Mouse (Mus musculus) limb, embryonic 12.5 days (tissue): ENCODE data around the gene Gm13693. TPM values are rescaled to one million over a fixed set of nuclear protein-coding genes. Genes with fewer than 3 reads are reported as not detected.
"Not testable (repeated sequence)": the region's sequence is repeated elsewhere in the genome, so short reads cannot be mapped to it uniquely, and the experiment has no call there.

Source experiments
- ATAC-seq: fragments of 200-750 bp; cut with Nextera tagmentation; 2 replicates; pipeline ENCODE4 v1.8.0; 2017; ENCODE audit warnings: low read depth, moderate TSS enrichment; ENCODE audit not compliant: insufficient number of reproducible peaks, insufficient read depth, low FRiP score, low TSS enrichment
- H3K27ac ChIP-seq: fragments of 300-500 bp; sonication (generic); 2 replicates; pipeline ENCODE4 v1.5.1; 2016; ENCODE audit warnings: mild to moderate bottlenecking, moderate library complexity
- H3K27me3 ChIP-seq: fragments of 300-500 bp; sonication (generic); 2 replicates; pipeline ENCODE4 v1.6.1; 2016; ENCODE audit warnings: mild to moderate bottlenecking, moderate library complexity
- H3K36me3 ChIP-seq: fragments of 300-500 bp; sonication (generic); 2 replicates; pipeline ENCODE4 v1.6.1; 2016; ENCODE audit warnings: mild to moderate bottlenecking, moderate library complexity
- H3K4me1 ChIP-seq: fragments of 300-500 bp; sonication (generic); replicated peaks from 2 replicates; pipeline ENCODE4 v1.6.1; 2016
- H3K4me2 ChIP-seq: fragments of 300-500 bp; sonication (generic); 2 replicates; pipeline ENCODE4 v1.6.1; 2016; ENCODE audit warnings: mild to moderate bottlenecking, moderate library complexity
- H3K4me3 ChIP-seq: fragments of 300-500 bp; sonication (generic); replicated peaks from 2 replicates; pipeline ENCODE4 v1.5.1; 2016; ENCODE audit warnings: mild to moderate bottlenecking
- H3K9ac ChIP-seq: fragments of 300-500 bp; sonication (generic); replicated peaks from 2 replicates; pipeline ENCODE4 v1.6.1; 2016; ENCODE audit warnings: mild to moderate bottlenecking, moderate library complexity
- H3K9me3 ChIP-seq: fragments of 300-500 bp; sonication (generic); 2 replicates; pipeline ENCODE4 v1.6.1; 2016; ENCODE audit warnings: mild to moderate bottlenecking, moderate library complexity
- WGBS: fragments of 180-500 bp; shearing (Covaris S2); methylation state at CpG from one replicate; pipeline ENCODE4 v1.1.7; 2016; 5-methylcytosine and 5-hydroxymethylcytosine counted together
- polyA plus RNA-seq: library from polyadenylated mRNA; unstranded; fragments of >200 nt; fragmentation: Nextera tagmentation; extraction: Ambion mirVana; gene quantifications from 2 replicates; pipeline ENCODE4 v1.2.1, GENCODE M21; 2016

Gene Gm13693
- polyA plus RNA-seq, 1 experiment from 2014 or later: not detected

- not testable (repeated sequence) for H3K27ac ChIP-seq, H3K4me2 ChIP-seq, H3K27me3 ChIP-seq, H3K9ac ChIP-seq, H3K36me3 ChIP-seq, H3K4me3 ChIP-seq, H3K9me3 ChIP-seq, ATAC-seq, H3K4me1 ChIP-seq
- 53% methylated on average over 8 of the region's 9 CpGs for WGBS
These were observed 32.4 kb downstream of the Gm13693 start for GRCm38 (mm10) chr2:83993639-83994255.

GRCm38 (mm10) chr2:83994526-83994925 lies 33.2 kb downstream of the Gm13693 start:
- not testable (repeated sequence) for H3K4me3 ChIP-seq, ATAC-seq, H3K9me3 ChIP-seq, H3K4me2 ChIP-seq, H3K27ac ChIP-seq, H3K9ac ChIP-seq, H3K27me3 ChIP-seq, H3K4me1 ChIP-seq, H3K36me3 ChIP-seq
- WGBS: 100% methylated on average over 1 of the region's 3 CpGs

DNA sequence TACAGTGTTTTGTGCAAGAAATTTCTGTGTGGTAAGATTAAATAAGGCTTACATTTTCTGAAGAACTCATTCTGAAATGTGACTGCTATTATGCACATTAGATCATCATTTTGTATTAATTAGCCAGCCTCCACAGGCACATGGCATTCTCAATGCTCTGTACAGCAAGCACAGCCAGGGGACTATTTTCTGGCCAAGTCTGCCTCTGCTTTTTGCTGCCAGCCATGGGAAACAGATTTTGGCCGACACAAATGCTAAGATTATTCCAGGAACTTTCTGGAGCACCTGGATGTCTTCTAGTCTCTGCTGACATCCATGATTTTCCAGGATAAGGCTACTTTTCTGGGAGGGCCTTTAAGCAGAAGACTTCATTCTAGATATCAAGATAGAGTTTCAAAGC lies 47.6 kb downstream of the Gm13693 start:
- no peak overlapping the region for H3K4me2 ChIP-seq
- H3K27ac ChIP-seq: no peak overlapping the region
- ATAC-seq: no peak
- WGBS: 75% methylated on average over 1 of the region's 1 CpGs
- no peak overlapping the region for H3K4me3 ChIP-seq
- no peaks in the 10 kb centered on the region for H3K27me3 ChIP-seq
- H3K9me3 ChIP-seq: no peaks in the 10 kb centered on the region
- H3K36me3 ChIP-seq: no peaks in the 10 kb centered on the region
- H3K4me1 ChIP-seq: no peaks in the 10 kb centered on the region
- H3K9ac ChIP-seq: no peak overlapping the region

DNA sequence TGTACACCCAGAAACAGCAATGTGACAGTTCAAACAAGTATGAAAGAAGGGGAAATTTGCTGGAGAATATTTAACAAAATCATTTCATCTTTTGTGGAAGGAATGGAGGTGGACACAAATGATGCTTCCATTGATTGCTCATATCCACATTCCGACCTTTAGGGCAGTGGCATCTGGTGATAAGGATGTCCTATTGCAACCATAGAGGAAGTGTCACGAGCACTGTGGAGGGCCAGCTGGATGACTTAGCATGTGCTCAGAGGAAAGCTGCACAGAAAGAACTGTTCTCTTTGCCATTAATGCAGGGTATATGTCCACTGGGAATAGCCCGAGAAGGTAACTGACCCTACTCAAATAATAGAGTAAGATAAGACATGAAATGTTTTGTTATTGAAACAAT lies 48.5 kb downstream of the Gm13693 start:
- Histone ChIP-seq H3K27me3 (no peaks in the 10 kb centered on the region), H3K9ac (no peak overlapping the region), H3K27ac (no peak overlapping the region), H3K4me2 (no peak overlapping the region), H3K36me3 (no peaks in the 10 kb centered on the region), H3K9me3 (no peaks in the 10 kb centered on the region), H3K4me1 (no peaks in the 10 kb centered on the region), H3K4me3 (no peak overlapping the region)
- WGBS: 80% methylated on average over 3 of the region's 3 CpGs
- ATAC-seq: no peak

Other genes with a start within 250 kb of the Gm13693 start
- gene Itgav, start 237.1 kb upstream of the Gm13693 start, polyA plus RNA-seq: 74.0 and 78.7 TPM in 2 replicates
- 18.3 TPM in 2 replicates for gene Fam171b, start 148.9 kb upstream of the Gm13693 start, polyA plus RNA-seq
- gene Zswim2, start 20.3 kb upstream of the Gm13693 start, polyA plus RNA-seq: not detected in 2 replicates
- not detected in 2 replicates for gene Gm13698, start 5.8 kb upstream of the Gm13693 start, polyA plus RNA-seq
- not detected in 2 replicates for gene Gm13695, start 5.8 kb downstream of the Gm13693 start, polyA plus RNA-seq
- not detected in 2 replicates for gene Gm13696, start 11.6 kb downstream of the Gm13693 start, polyA plus RNA-seq
- not detected in 2 replicates for gene Gm13694, start 17.4 kb downstream of the Gm13693 start, polyA plus RNA-seq
- gene Gm13697, start 23.2 kb downstream of the Gm13693 start, polyA plus RNA-seq: not detected in 2 replicates
- gene Gm13691, start 29.1 kb downstream of the Gm13693 start, polyA plus RNA-seq: not detected in 2 replicates